Mouse (Mus musculus): ENCODE measurements at regions not wholly inside any gene's neighbourhood (a gene's known extent, or its start where the extent isn't known, plus 50 kb on each side); places are given as distances from the start of the nearest gene placed in this dataset.

- Histone ChIP-seq H3K27me3 (ENCODE audit: insufficient read depth, low read length) (no peaks in the 10 kb centered on the region), H3K36me3 (ENCODE audit: insufficient read depth) (no peaks in the 10 kb centered on the region), H3K9me3 (ENCODE audit: low read length) (no peaks in the 10 kb centered on the region), H3K9ac (no peak overlapping the region), H3K4me1 (ENCODE audit: insufficient read depth) (no peaks in the 10 kb centered on the region), H3K27ac (ENCODE audit: low read depth, low read length) (no peak overlapping the region), H3K4me3 (ENCODE audit: low read depth, low read length) (no peak overlapping the region), H3K4me2 (ENCODE audit: low read depth) (no peak overlapping the region)
- no peak for DNase-seq
- ATAC-seq = no peak
- TF ChIP-seq CTCF (IDR thresholded peaks at IDR 0.05; ENCODE audit: low read depth) = no peak
- WGBS = 54% methylated on average over 11 of the region's 11 CpGs
Measured at GRCm38 (mm10) chrX:99292758-99293157, 156.8 kb downstream of the Efnb1 start.

- WGBS = 62% methylated on average over 5 of the region's 5 CpGs
- Histone ChIP-seq H3K9ac (no peak overlapping the region), H3K4me2 (ENCODE audit: low read depth) (no peak overlapping the region), H3K4me3 (ENCODE audit: low read depth, low read length) (no peak overlapping the region), H3K36me3 (ENCODE audit: insufficient read depth) (no peaks in the 10 kb centered on the region), H3K4me1 (ENCODE audit: insufficient read depth) (no peaks in the 10 kb centered on the region), H3K9me3 (ENCODE audit: low read length) (no peaks in the 10 kb centered on the region), H3K27ac (ENCODE audit: low read depth, low read length) (no peak overlapping the region), H3K27me3 (ENCODE audit: insufficient read depth, low read length) (no peaks in the 10 kb centered on the region)
- TF ChIP-seq CTCF (IDR thresholded peaks at IDR 0.05; ENCODE audit: low read depth) = no peak
- ATAC-seq (no peak), DNase-seq (no peak)
Measured at GRCm38 (mm10) chrX:99291965-99292364, 156.0 kb downstream of the Efnb1 start.

GRCm38 (mm10) chrX:99291423-99291963, 155.6 kb downstream of the Efnb1 start:
- ATAC-seq (no peak; the same call in 1 of the 2 replicates), DNase-seq (no peak)
- H3K4me3 ChIP-seq (ENCODE audit: low read depth, low read length) = no peak overlapping the region

GRCm38 (mm10) chrX:99287988-99288387, 152.1 kb downstream of the Efnb1 start:
- 77% methylated on average over 4 of the region's 4 CpGs for WGBS
- Histone ChIP-seq H3K4me2 (ENCODE audit: low read depth) (no peak overlapping the region), H3K27ac (ENCODE audit: low read depth, low read length) (no peak overlapping the region), H3K4me3 (ENCODE audit: low read depth, low read length) (no peak overlapping the region), H3K36me3 (ENCODE audit: insufficient read depth) (no peaks in the 10 kb centered on the region), H3K9ac (no peak overlapping the region), H3K9me3 (ENCODE audit: low read length) (no peaks in the 10 kb centered on the region), H3K4me1 (ENCODE audit: insufficient read depth) (no peaks in the 10 kb centered on the region), H3K27me3 (ENCODE audit: insufficient read depth, low read length) (no peaks in the 10 kb centered on the region)
- ATAC-seq (no peak), DNase-seq (no peak)
- TF ChIP-seq CTCF (IDR thresholded peaks at IDR 0.05; ENCODE audit: low read depth) = no peak

More at GRCm38 (mm10) chrX:99291423-99291963, 155.6 kb downstream of the Efnb1 start:
- H3K27ac ChIP-seq (ENCODE audit: low read depth, low read length) = no peak overlapping the region
- no peaks in the 10 kb centered on the region for H3K9me3 ChIP-seq (ENCODE audit: low read length)
- no peaks in the 10 kb centered on the region for H3K27me3 ChIP-seq (ENCODE audit: insufficient read depth, low read length)
- WGBS = 29% methylated on average over 9 of the region's 10 CpGs
- no peak overlapping the region for H3K4me2 ChIP-seq (ENCODE audit: low read depth)
- H3K36me3 ChIP-seq (ENCODE audit: insufficient read depth) = no peaks in the 10 kb centered on the region
- TF ChIP-seq CTCF (IDR thresholded peaks at IDR 0.05; ENCODE audit: low read depth) = no peak
- H3K9ac ChIP-seq = no peak overlapping the region
- H3K4me1 ChIP-seq (ENCODE audit: insufficient read depth) = no peaks in the 10 kb centered on the region

- 69% methylated on average over 2 of the region's 2 CpGs for WGBS
- no peak overlapping the region for H3K4me2 ChIP-seq (ENCODE audit: low read depth)
- H3K4me3 ChIP-seq (ENCODE audit: low read depth, low read length) = no peak overlapping the region
- ATAC-seq = no peak
- H3K27me3 ChIP-seq (ENCODE audit: insufficient read depth, low read length) = no peaks in the 10 kb centered on the region; the same call in 1 of the 2 replicates
- no peak for TF ChIP-seq CTCF (IDR thresholded peaks at IDR 0.05; ENCODE audit: low read depth)
- H3K4me1 ChIP-seq (ENCODE audit: insufficient read depth) = no peaks in the 10 kb centered on the region
- H3K9me3 ChIP-seq (ENCODE audit: low read length) = no peaks in the 10 kb centered on the region
- H3K27ac ChIP-seq (ENCODE audit: low read depth, low read length) = no peak overlapping the region
- H3K36me3 ChIP-seq (ENCODE audit: insufficient read depth) = no peaks in the 10 kb centered on the region
- H3K9ac ChIP-seq = no peak overlapping the region
- no peak for DNase-seq
Measured at GRCm38 (mm10) chrX:99286876-99287275, 150.9 kb downstream of the Efnb1 start.

- Histone ChIP-seq H3K9me3 (ENCODE audit: low read length) (no peaks in the 10 kb centered on the region), H3K9ac (no peak overlapping the region), H3K36me3 (ENCODE audit: insufficient read depth) (no peaks in the 10 kb centered on the region), H3K27me3 (ENCODE audit: insufficient read depth, low read length) (no peaks in the 10 kb centered on the region; the same call in 1 of the 2 replicates), H3K4me2 (ENCODE audit: low read depth) (no peak overlapping the region), H3K4me3 (ENCODE audit: low read depth, low read length) (no peak overlapping the region), H3K27ac (ENCODE audit: low read depth, low read length) (no peak overlapping the region), H3K4me1 (ENCODE audit: insufficient read depth) (no peaks in the 10 kb centered on the region)
- peak; percentile 85 for ATAC-seq
- WGBS = 36% methylated on average over 9 of the region's 9 CpGs
- TF ChIP-seq CTCF (IDR thresholded peaks at IDR 0.05; ENCODE audit: low read depth) = no peak
- peak; percentile 54 for DNase-seq
Measured at GRCm38 (mm10) chrX:99285611-99286010, 149.7 kb downstream of the Efnb1 start.

GRCm38 (mm10) chrX:99280991-99281390, 145.1 kb downstream of the Efnb1 start:
- Histone ChIP-seq H3K9ac (no peak overlapping the region), H3K4me3 (ENCODE audit: low read depth, low read length) (no peak overlapping the region), H3K9me3 (ENCODE audit: low read length) (no peaks in the 10 kb centered on the region), H3K36me3 (ENCODE audit: insufficient read depth) (no peaks in the 10 kb centered on the region), H3K4me2 (ENCODE audit: low read depth) (no peak overlapping the region), H3K27ac (ENCODE audit: low read depth, low read length) (no peak overlapping the region), H3K4me1 (ENCODE audit: insufficient read depth) (no peaks in the 10 kb centered on the region), H3K27me3 (ENCODE audit: insufficient read depth, low read length) (no peaks in the 10 kb centered on the region; the same call in 1 of the 2 replicates)
- no peak for TF ChIP-seq CTCF (IDR thresholded peaks at IDR 0.05; ENCODE audit: low read depth)
- DNase-seq = no peak
- WGBS = 74% methylated on average over 5 of the region's 5 CpGs
- no peak for ATAC-seq

Data from forebrain, postnatal 0 days (tissue).